In genomic region chr1:91436380-91437082, GRCm38 (mm10) we compare ENCODE assay signal across 8 mouse cellular contexts. TPM values are rescaled to one million over a fixed set of nuclear protein-coding genes. Genes with fewer than 3 reads are reported as not detected.
DNase-seq lines count a peak whose midpoint lies in the region; ATAC-seq and TF ChIP-seq lines count a peak whose summit lies in the region.

No protein-coding gene starts in this region.

- H3K4me2 ChIP-seq in midbrain, embryonic 11.5 days: no peak overlapping the region
- no peak overlapping the region for H3K4me2 ChIP-seq in midbrain, embryonic 15.5 days

- intact Hi-C loops in gastrocnemius, postnatal 36 days (cut with DNase I): no loop called here

- no peak overlapping the region for H3K4me3 ChIP-seq in midbrain, embryonic 11.5 days (ENCODE audit: low read depth, low read length)
- H3K4me3 ChIP-seq in midbrain, embryonic 15.5 days: no peak overlapping the region

- TF ChIP-seq POLR2A in brain, embryonic 14.5 days (IDR thresholded peaks at IDR 0.05; ENCODE audit: borderline replicate concordance, extremely low read depth, insufficient read depth, insufficient read length, poor library complexity, severe bottlenecking): no peak

- TF ChIP-seq CTCF in brain, embryonic 14.5 days (IDR thresholded peaks at IDR 0.05; ENCODE audit: borderline replicate concordance, extremely low read depth, insufficient read depth, insufficient read length): no peak

- H3K4me1 ChIP-seq in midbrain, embryonic 11.5 days (ENCODE audit: control insufficient read depth, insufficient read depth, low read length): no peaks in the 10 kb centered on the region
- no peaks in the 10 kb centered on the region for H3K4me1 ChIP-seq in midbrain, embryonic 15.5 days

- H3K27me3 ChIP-seq in midbrain, embryonic 11.5 days (ENCODE audit: control insufficient read depth, insufficient read depth, low read length): no peaks in the 10 kb centered on the region
- no peaks in the 10 kb centered on the region for H3K27me3 ChIP-seq in midbrain, embryonic 15.5 days (replicated peaks)

- H3K27ac ChIP-seq in midbrain, embryonic 11.5 days (ENCODE audit: low read depth, low read length): no peak overlapping the region
- no peak overlapping the region for H3K27ac ChIP-seq in midbrain, embryonic 15.5 days

- peak; percentile 70 for DNase-seq in midbrain, embryonic 11.5 days (ENCODE audit: low spot score, missing footprints)
- peak; percentile 58 for DNase-seq in brain, embryonic 14.5 days (ENCODE audit: low read depth)
- peak; percentile 60 to 86 for DNase-seq in gastrocnemius, postnatal 36 days
- DNase-seq in kidney, adult 18-20 months: peak; percentile 90
- DNase-seq in lung, postnatal 10 days: peak; percentile 95
- DNase-seq in urinary bladder, postnatal 36 days (ENCODE audit: low spot score in 2 of 2): peak; percentile 73 to 88
- DNase-seq in spleen, adult 12 weeks (ENCODE audit: low spot score): no peak

- no peaks in the 10 kb centered on the region for H3K9me3 ChIP-seq in midbrain, embryonic 11.5 days (ENCODE audit: control insufficient read depth, low read length)
- no peaks in the 10 kb centered on the region for H3K9me3 ChIP-seq in midbrain, embryonic 15.5 days

- H3K9ac ChIP-seq in midbrain, embryonic 11.5 days (ENCODE audit: low read length): no peak overlapping the region
- H3K9ac ChIP-seq in midbrain, embryonic 15.5 days: no peak overlapping the region

- 90% methylated on average over 6 of the region's 6 CpGs for WGBS in midbrain, embryonic 11.5 days
- 81% methylated on average over 6 of the region's 6 CpGs for WGBS in midbrain, embryonic 15.5 days

- H3K36me3 ChIP-seq in midbrain, embryonic 11.5 days (ENCODE audit: control insufficient read depth, insufficient read depth, low read length): no peaks in the 10 kb centered on the region
- peaks cover 15% of the 10 kb centered on the region; the same call in 1 of the 2 replicates for H3K36me3 ChIP-seq in midbrain, embryonic 15.5 days (replicated peaks)

- ATAC-seq in midbrain, embryonic 11.5 days (ENCODE audit: low FRiP score): no peak
- no peak for ATAC-seq in midbrain, embryonic 15.5 days (replicated peaks)

RNA-seq across cellular contexts. Expression of gene Per2, which starts 22.6 kb away (rescaled TPM):
- polyA plus RNA-seq in midbrain, embryonic 11.5 days (2014; fragmentation: Nextera tagmentation; extraction: Ambion mirVana): 1.5 and 1.6 TPM in 2 replicates
- 5.1 and 5.3 TPM in 2 replicates for polyA plus RNA-seq in midbrain, embryonic 15.5 days (2015; fragmentation: Nextera tagmentation; extraction: Ambion mirVana)
- polyA plus RNA-seq in brain, embryonic 14.5 days (2012; rRNA removed): 8.9 and 9.4 TPM in 2 replicates
- 1 to 10 TPM; 6.7 to 9.9 TPM for total RNA-seq in gastrocnemius, postnatal 36 days (2021)

RNA-seq across cellular contexts. Expression of gene Hes6, which starts 22.7 kb away (rescaled TPM):
- polyA plus RNA-seq in midbrain, embryonic 11.5 days (2014; fragmentation: Nextera tagmentation; extraction: Ambion mirVana): 300 and 322 TPM in 2 replicates
- 192 and 212 TPM in 2 replicates for polyA plus RNA-seq in midbrain, embryonic 15.5 days (2015; fragmentation: Nextera tagmentation; extraction: Ambion mirVana)
- polyA plus RNA-seq in brain, embryonic 14.5 days (2012; rRNA removed): 144 and 245 TPM in 2 replicates
- total RNA-seq in gastrocnemius, postnatal 36 days (2021): 1 to 10 TPM; 7.5 to 7.9 TPM

RNA-seq across cellular contexts. Expression of gene Ilkap, which starts 37.9 kb away (rescaled TPM):
- 163 and 169 TPM in 2 replicates for polyA plus RNA-seq in midbrain, embryonic 11.5 days (2014; fragmentation: Nextera tagmentation; extraction: Ambion mirVana)
- polyA plus RNA-seq in midbrain, embryonic 15.5 days (2015; fragmentation: Nextera tagmentation; extraction: Ambion mirVana): 150 and 152 TPM in 2 replicates
- polyA plus RNA-seq in brain, embryonic 14.5 days (2012; rRNA removed): 118 and 128 TPM in 2 replicates
- total RNA-seq in gastrocnemius, postnatal 36 days (2021): 10 to 100 TPM; 33.2 TPM

RNA-seq across cellular contexts. Expression of gene Traf3ip1, which starts 57.9 kb away (rescaled TPM):
- 6.0 and 7.3 TPM in 2 replicates for polyA plus RNA-seq in midbrain, embryonic 11.5 days (2014; fragmentation: Nextera tagmentation; extraction: Ambion mirVana)
- polyA plus RNA-seq in midbrain, embryonic 15.5 days (2015; fragmentation: Nextera tagmentation; extraction: Ambion mirVana): 11.4 and 12.1 TPM in 2 replicates
- polyA plus RNA-seq in brain, embryonic 14.5 days (2012; rRNA removed): 18.3 and 20.1 TPM in 2 replicates
- 1 to 10 TPM; 2.7 to 3.4 TPM for total RNA-seq in gastrocnemius, postnatal 36 days (2021)
